ENCODE assay signal across 14 mouse cellular contexts in genomic region chr7:6183802-6184201, GRCm38 (mm10). TPM values are rescaled to one million over a fixed set of nuclear protein-coding genes. Genes with fewer than 3 reads are reported as not detected.
DNase-seq lines count a peak whose midpoint lies in the region; ATAC-seq and TF ChIP-seq lines count a peak whose summit lies in the region.
"Had no signal": no experiment of that assay in that cellular context is flagged by ENCODE, and none has a peak within 500 bp of the region (broad histone marks: within the 10 kb centered on the region; RNA-seq: fewer than 3 reads in every experiment).

No protein-coding gene starts in this region.

- H3K4me3 ChIP-seq in embryonic facial prominence, embryonic 11.5 days (ENCODE audit: low read depth, low read length), result no peak overlapping the region
- H3K4me3 ChIP-seq in embryonic facial prominence, embryonic 10.5 days, result no peak overlapping the region
- H3K4me3 ChIP-seq in kidney, embryonic 15.5 days (replicated peaks), result no peak overlapping the region
- peak overlapping the region; percentile 63 for H3K4me3 ChIP-seq in testis, adult 2 months (ENCODE audit: control insufficient read depth, low read depth, low read length)
- H3K4me3 ChIP-seq: embryonic facial prominence, embryonic 15.5 days; midbrain, embryonic 10.5 days; neural tube, embryonic 12.5 days had no signal

- no peak for TF ChIP-seq CTCF in testis, adult 2 months (IDR thresholded peaks at IDR 0.05; ENCODE audit: control insufficient read depth, insufficient read depth, insufficient replicate concordance, low read depth, low read length)

- TF ChIP-seq POLR2A in testis, adult 2 months (IDR thresholded peaks at IDR 0.05; ENCODE audit: control insufficient read depth, low read depth, low read length), result 0 out of 2 replicates have a peak, but pooled peaks have one; percentile 29

- H3K27me3 ChIP-seq in embryonic facial prominence, embryonic 11.5 days (ENCODE audit: control insufficient read depth, insufficient read depth, low read length), result no peaks in the 10 kb centered on the region
- 0 out of 2 replicates have a peak, but pooled peaks cover 5% of the 10 kb centered on the region for H3K27me3 ChIP-seq in embryonic facial prominence, embryonic 10.5 days (replicated peaks; ENCODE audit: low read depth, poor library complexity, severe bottlenecking)
- no peaks in the 10 kb centered on the region for H3K27me3 ChIP-seq in kidney, embryonic 15.5 days
- H3K27me3 ChIP-seq in testis, adult 2 months (ENCODE audit: control insufficient read depth, insufficient read depth, low read length), result no peaks in the 10 kb centered on the region
- H3K27me3 ChIP-seq: embryonic facial prominence, embryonic 15.5 days; neural tube, embryonic 12.5 days had no signal

- DNase-seq in embryonic facial prominence, embryonic 11.5 days (ENCODE audit: low spot score), result no peak
- DNase-seq in embryonic facial prominence, embryonic 10.5 days (ENCODE audit: low spot score), result no peak
- peak; percentile 69 for DNase-seq in kidney, adult 11 months
- no peak for DNase-seq in testis, postnatal 10 days (ENCODE audit: low spot score)
- DNase-seq in adrenal gland, postnatal 25 days, result no peak
- DNase-seq in adrenal gland, adult 18-20 months (ENCODE audit: low spot score in 2 of 2), result no peak

- no peaks in the 10 kb centered on the region for H3K4me1 ChIP-seq in embryonic facial prominence, embryonic 11.5 days (ENCODE audit: control insufficient read depth, insufficient read depth, low read length)
- no peaks in the 10 kb centered on the region for H3K4me1 ChIP-seq in embryonic facial prominence, embryonic 10.5 days
- H3K4me1 ChIP-seq in kidney, embryonic 15.5 days, result peaks cover 3% of the 10 kb centered on the region; the same call in 1 of the 2 replicates
- peaks cover 8% of the 10 kb centered on the region for H3K4me1 ChIP-seq in testis, adult 2 months (ENCODE audit: control insufficient read depth, insufficient read depth, low read length)
- H3K4me1 ChIP-seq: embryonic facial prominence, embryonic 15.5 days; midbrain, embryonic 10.5 days; neural tube, embryonic 12.5 days had no signal

- 94% methylated on average over 19 of the region's 19 CpGs for WGBS in embryonic facial prominence, embryonic 11.5 days
- 96% methylated on average over 19 of the region's 19 CpGs for WGBS in embryonic facial prominence, embryonic 10.5 days
- 94% methylated on average over 19 of the region's 19 CpGs for WGBS in kidney, embryonic 15.5 days

- ATAC-seq in embryonic facial prominence, embryonic 11.5 days (replicated peaks; ENCODE audit: insufficient number of reproducible peaks, low FRiP score, low TSS enrichment, low read depth), result 0 out of 2 replicates have a peak, but pooled peaks have one; percentile 22
- no peak for ATAC-seq in kidney, embryonic 15.5 days (replicated peaks; ENCODE audit: low FRiP score)
- ATAC-seq: intestine, embryonic 16.5 days had no signal

- no peak overlapping the region for H3K27ac ChIP-seq in embryonic facial prominence, embryonic 11.5 days (replicated peaks; ENCODE audit: low read depth, low read length)
- H3K27ac ChIP-seq in embryonic facial prominence, embryonic 10.5 days (replicated peaks), result no peak overlapping the region
- H3K27ac ChIP-seq in kidney, embryonic 15.5 days, result no peak overlapping the region
- peak overlapping the region; percentile 45; the same call in 1 of the 2 replicates for H3K27ac ChIP-seq in testis, adult 2 months (ENCODE audit: control insufficient read depth, insufficient read depth, low read depth, low read length)
- H3K27ac ChIP-seq: embryonic facial prominence, embryonic 15.5 days; midbrain, embryonic 10.5 days; neural tube, embryonic 12.5 days had no signal

- H3K36me3 ChIP-seq in embryonic facial prominence, embryonic 11.5 days (replicated peaks; ENCODE audit: control insufficient read depth, insufficient read depth, low read depth, low read length), result peaks cover 2% of the 10 kb centered on the region; the same call in 1 of the 2 replicates
- H3K36me3 ChIP-seq in embryonic facial prominence, embryonic 10.5 days (replicated peaks), result peaks cover 89% of the 10 kb centered on the region
- H3K36me3 ChIP-seq in kidney, embryonic 15.5 days, result peaks cover 70% of the 10 kb centered on the region
- H3K36me3 ChIP-seq in testis, adult 2 months (ENCODE audit: control insufficient read depth, insufficient read depth, low read length), result no peaks in the 10 kb centered on the region

- H3K4me2 ChIP-seq in embryonic facial prominence, embryonic 11.5 days (ENCODE audit: low read depth, low read length), result no peak overlapping the region
- no peak overlapping the region for H3K4me2 ChIP-seq in kidney, embryonic 15.5 days
- H3K4me2 ChIP-seq: embryonic facial prominence, embryonic 15.5 days; neural tube, embryonic 12.5 days had no signal

- no peak overlapping the region for H3K9ac ChIP-seq in embryonic facial prominence, embryonic 11.5 days (replicated peaks; ENCODE audit: low read length)
- no peak overlapping the region for H3K9ac ChIP-seq in kidney, embryonic 15.5 days
- H3K9ac ChIP-seq: embryonic facial prominence, embryonic 15.5 days; neural tube, embryonic 12.5 days had no signal

- no peaks in the 10 kb centered on the region for H3K9me3 ChIP-seq in embryonic facial prominence, embryonic 11.5 days (replicated peaks; ENCODE audit: control insufficient read depth, low read length)
- no peaks in the 10 kb centered on the region for H3K9me3 ChIP-seq in embryonic facial prominence, embryonic 10.5 days
- H3K9me3 ChIP-seq in kidney, embryonic 15.5 days (replicated peaks), result no peaks in the 10 kb centered on the region
- H3K9me3 ChIP-seq: embryonic facial prominence, embryonic 15.5 days; midbrain, embryonic 10.5 days; neural tube, embryonic 12.5 days had no signal

RNA-seq across cellular contexts. Expression of gene Zfp444, which starts 11.8 kb away (rescaled TPM):
- 66.4 and 73.4 TPM in 2 replicates for polyA plus RNA-seq in embryonic facial prominence, embryonic 11.5 days (2014; fragmentation: Nextera tagmentation; extraction: Ambion mirVana)
- 85.1 and 86.3 TPM in 2 replicates for polyA plus RNA-seq in embryonic facial prominence, embryonic 10.5 days (2016; fragmentation: Nextera tagmentation; extraction: Ambion mirVana)
- 65.5 and 71.4 TPM in 2 replicates for polyA plus RNA-seq in kidney, embryonic 15.5 days (2015; fragmentation: Nextera tagmentation; extraction: Ambion mirVana)
- polyA plus RNA-seq in testis, adult 2 months (2012; rRNA removed), result 20.3 and 21.6 TPM in 2 replicates
- 21.6 and 31.8 TPM in 2 replicates for total RNA-seq in adrenal gland, postnatal 25 days (2021)
- total RNA-seq in adrenal gland, adult 18-20 months (2021), result 10 to 100 TPM; 25.8 to 27.0 TPM

RNA-seq across cellular contexts. Expression of gene Galp, which starts 13.1 kb away (rescaled TPM):
- polyA plus RNA-seq in embryonic facial prominence, embryonic 11.5 days (2014; fragmentation: Nextera tagmentation; extraction: Ambion mirVana), result not detected in 2 replicates
- not detected in 2 replicates for polyA plus RNA-seq in embryonic facial prominence, embryonic 10.5 days (2016; fragmentation: Nextera tagmentation; extraction: Ambion mirVana)
- polyA plus RNA-seq in kidney, embryonic 15.5 days (2015; fragmentation: Nextera tagmentation; extraction: Ambion mirVana), result not detected in 2 replicates
- not detected in 2 replicates for polyA plus RNA-seq in testis, adult 2 months (2012; rRNA removed)
- total RNA-seq in adrenal gland, postnatal 25 days (2021), result not detected in 2 replicates
- total RNA-seq in adrenal gland, adult 18-20 months (2021), result not detected
- total RNA-seq: left cerebral cortex, postnatal 25 days had no signal
- polyA plus RNA-seq: embryonic facial prominence, embryonic 15.5 days; intestine, embryonic 16.5 days; liver, embryonic 16.5 days; midbrain, embryonic 10.5 days; neural tube, embryonic 12.5 days had no signal

RNA-seq across cellular contexts. Expression of gene Zfp787, which starts 28.0 kb away (rescaled TPM):
- 13.8 TPM in 2 replicates for polyA plus RNA-seq in embryonic facial prominence, embryonic 11.5 days (2014; fragmentation: Nextera tagmentation; extraction: Ambion mirVana)
- 23.5 and 26.1 TPM in 2 replicates for polyA plus RNA-seq in embryonic facial prominence, embryonic 10.5 days (2016; fragmentation: Nextera tagmentation; extraction: Ambion mirVana)
- 30.7 and 31.9 TPM in 2 replicates for polyA plus RNA-seq in kidney, embryonic 15.5 days (2015; fragmentation: Nextera tagmentation; extraction: Ambion mirVana)
- 41.0 and 45.8 TPM in 2 replicates for polyA plus RNA-seq in testis, adult 2 months (2012; rRNA removed)
- total RNA-seq in adrenal gland, postnatal 25 days (2021), result 51.5 and 58.0 TPM in 2 replicates
- total RNA-seq in adrenal gland, adult 18-20 months (2021), result 10 to 100 TPM; 43.2 to 47.7 TPM

RNA-seq across cellular contexts. Expression of gene Zscan5b, which starts 38.3 kb away (rescaled TPM):
- polyA plus RNA-seq in embryonic facial prominence, embryonic 11.5 days (2014; fragmentation: Nextera tagmentation; extraction: Ambion mirVana), result not detected in 2 replicates
- polyA plus RNA-seq in embryonic facial prominence, embryonic 10.5 days (2016; fragmentation: Nextera tagmentation; extraction: Ambion mirVana), result not detected in 2 replicates
- not detected in 2 replicates for polyA plus RNA-seq in kidney, embryonic 15.5 days (2015; fragmentation: Nextera tagmentation; extraction: Ambion mirVana)
- 2.5 and 2.6 TPM in 2 replicates for polyA plus RNA-seq in testis, adult 2 months (2012; rRNA removed)
- not detected in 2 replicates for total RNA-seq in adrenal gland, postnatal 25 days (2021)
- total RNA-seq in adrenal gland, adult 18-20 months (2021), result not detected
- total RNA-seq: left cerebral cortex, postnatal 25 days had no signal
- polyA plus RNA-seq: embryonic facial prominence, embryonic 15.5 days; intestine, embryonic 16.5 days; liver, embryonic 16.5 days; midbrain, embryonic 10.5 days; neural tube, embryonic 12.5 days had no signal
